Mouse (Mus musculus): ENCODE results near the gene Git2. TPM values are rescaled to one million over a fixed set of nuclear protein-coding genes. Genes with fewer than 3 reads are reported as not detected.

Git2 gene
- polyA plus RNA-seq, 3 experiments from 2014 or later: 115 to 202 (median 146) TPM

DNA sequence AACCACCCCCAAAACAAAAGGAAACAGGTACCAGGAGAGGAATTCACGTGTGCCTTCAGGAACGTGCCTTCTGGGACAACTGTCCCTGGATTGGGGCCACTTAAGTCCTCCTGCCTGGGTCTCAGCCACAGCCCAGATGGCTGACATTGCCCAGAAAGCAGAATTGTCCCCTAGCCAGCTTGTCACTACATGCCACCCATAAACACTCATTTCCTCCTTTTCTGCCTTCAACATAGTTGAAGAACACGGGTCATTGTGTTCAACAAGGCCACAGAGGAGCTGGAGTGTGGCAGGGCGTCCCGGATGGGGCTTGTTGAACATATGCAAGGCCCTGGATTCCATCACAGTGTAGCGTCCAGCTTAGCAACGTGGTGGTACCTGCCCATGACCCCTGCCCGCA lies 93.6 kb downstream of the Git2 start:
- no peak for ATAC-seq

DNA sequence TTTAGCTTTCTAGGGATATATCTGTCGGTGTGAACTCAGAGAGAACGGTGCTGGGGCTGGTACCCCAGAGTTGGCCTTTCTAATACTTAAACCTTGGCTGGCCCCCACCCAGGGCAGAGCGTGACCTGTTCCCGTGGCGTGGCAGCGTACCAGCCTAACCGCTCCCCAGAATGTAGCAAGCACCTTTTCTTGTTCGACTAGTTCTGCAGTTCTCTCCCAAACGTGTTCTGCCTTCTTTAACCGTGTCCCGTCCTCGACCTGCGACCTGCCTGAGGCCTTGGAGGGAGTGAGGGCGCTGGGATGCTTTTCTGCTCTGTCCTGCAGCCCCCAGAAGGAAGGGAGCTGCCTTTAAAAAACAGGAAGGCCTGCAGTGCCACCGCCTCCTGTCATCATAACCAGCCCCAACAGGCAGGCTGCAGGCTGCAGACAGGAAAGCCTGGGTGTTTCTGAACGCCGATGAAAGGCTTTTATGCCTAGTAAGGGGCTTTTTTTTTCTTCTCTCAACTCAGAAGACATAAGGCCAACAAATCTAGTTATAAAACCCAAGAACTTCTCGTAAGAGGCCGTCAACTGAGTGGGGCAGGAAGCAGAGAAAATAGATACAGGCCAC lies 94.5 kb downstream of the Git2 start:
- peak; percentile 87 for ATAC-seq

DNA sequence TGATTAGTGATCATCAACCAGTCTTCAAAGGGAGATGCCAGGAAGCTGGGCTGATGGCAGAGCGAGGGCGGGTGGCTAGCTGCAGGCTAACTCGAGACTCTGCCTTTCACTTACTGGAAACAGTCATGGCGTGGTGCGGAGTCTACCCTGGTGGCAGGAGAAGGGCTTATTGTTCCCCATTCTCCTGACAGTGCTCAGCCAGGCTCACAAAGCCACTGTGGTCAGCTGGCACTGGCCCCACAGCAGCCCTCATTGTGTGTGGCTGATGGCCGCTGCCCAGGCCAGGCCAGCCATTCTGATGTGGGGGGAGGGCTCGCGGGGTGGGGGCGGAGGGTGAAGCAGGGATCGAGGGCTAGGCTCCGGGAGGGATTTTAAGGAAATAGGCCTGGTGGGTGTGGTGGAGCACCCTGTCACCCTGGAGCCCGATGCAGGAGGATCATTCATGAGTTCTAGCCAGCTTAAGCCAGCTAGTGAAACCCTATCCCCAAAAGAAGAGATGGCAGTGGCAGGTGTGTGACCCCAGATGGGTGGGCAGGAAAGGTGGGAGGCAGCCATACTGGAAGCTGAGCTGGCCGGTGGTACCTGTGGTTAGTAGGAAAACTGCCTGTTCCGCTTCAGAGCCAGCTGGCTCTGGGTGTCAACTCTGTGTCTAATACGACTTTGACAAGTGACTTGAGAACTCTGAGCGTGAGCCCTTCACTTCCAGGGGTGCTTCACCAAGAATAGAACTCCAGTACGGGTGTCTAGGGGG lies 95.3 kb downstream of the Git2 start:
- peak; percentile 41 for ATAC-seq

Other genes with a start within 250 kb of the Git2 start
- not detected for gene Fam222a, start 207.5 kb downstream of the Git2 start, polyA plus RNA-seq (2017; shearing (Covaris generic))
- under 1 TPM; 0.19 to 0.90 (median 0.47) TPM for gene Trpv4, start 117.1 kb downstream of the Git2 start, polyA plus RNA-seq (2017; shearing (Covaris generic))
- gene Gltp, start 84.5 kb downstream of the Git2 start, polyA plus RNA-seq (2017; shearing (Covaris generic)): 100 to 1,000 TPM; 220 to 248 (median 235) TPM
- 10 to 100 TPM in 2 of 3 experiments, 1 to 10 TPM in 1; 4.4 to 30.2 (median 13.8) TPM for gene Tchp, start 67.8 kb downstream of the Git2 start, polyA plus RNA-seq (2017; shearing (Covaris generic))
- gene Ankrd13a, start 840 bp downstream of the Git2 start, polyA plus RNA-seq (2017; shearing (Covaris generic)): 10 to 100 TPM; 18.9 to 22.4 (median 21.2) TPM
- 10 to 100 TPM; 41.1 to 61.7 (median 50.2) TPM for gene 1500011B03Rik, start 48.0 kb upstream of the Git2 start, polyA plus RNA-seq (2017; shearing (Covaris generic))
- gene 4930519G04Rik, start 78.1 kb upstream of the Git2 start, polyA plus RNA-seq (2017; shearing (Covaris generic)): not detected
- not detected for gene Gm9936, start 83.2 kb upstream of the Git2 start, polyA plus RNA-seq (2017; shearing (Covaris generic))
- 10 to 100 TPM in 2 of 3 experiments, 1 to 10 TPM in 1; 8.4 to 15.2 (median 12.1) TPM for gene Oasl2, start 121.4 kb upstream of the Git2 start, polyA plus RNA-seq (2017; shearing (Covaris generic))
- 1 to 10 TPM; 1.9 to 3.9 (median 2.6) TPM for gene Oasl1, start 147.7 kb upstream of the Git2 start, polyA plus RNA-seq (2017; shearing (Covaris generic))
- 10 to 100 TPM; 33.3 to 49.6 (median 36.0) TPM for gene 2210016L21Rik, start 166.6 kb upstream of the Git2 start, polyA plus RNA-seq (2017; shearing (Covaris generic))
- gene Hnf1a, start 195.6 kb upstream of the Git2 start, polyA plus RNA-seq (2017; shearing (Covaris generic)): under 1 TPM in 1 of 3 experiments, not detected in 2; 0.17 TPM
- 10 to 100 TPM; 13.6 to 17.2 (median 15.0) TPM for gene Sppl3, start 235.6 kb upstream of the Git2 start, polyA plus RNA-seq (2017; shearing (Covaris generic))

All from inflammation-experienced regulatory T-cells, adult 6 months (primary cell).